Mouse (Mus musculus) embryonic facial prominence, embryonic 15.5 days (tissue): ENCODE measurements at regions not wholly inside any gene's neighbourhood (a gene's known extent, or its start where the extent isn't known, plus 50 kb on each side); places are given as distances from the start of the nearest gene placed in this dataset.
A peak's percentile ranks its signal among the peaks of the same experiment; 100 is the strongest.

ENCODE experiments used
- ATAC-seq: fragments of 200-750 bp; cut with Nextera tagmentation; 2 replicates; pipeline ENCODE4 v1.8.0; 2017; ENCODE audit warnings: low read depth, moderate TSS enrichment; ENCODE audit not compliant: insufficient number of reproducible peaks, low FRiP score, low TSS enrichment
- H3K27ac ChIP-seq: fragments of 300-500 bp; sonication (generic); replicated peaks from 2 replicates; pipeline ENCODE4 v1.5.1; 2015; ENCODE audit warnings: mild to moderate bottlenecking, inconsistent platforms
- H3K27me3 ChIP-seq: fragments of 300-500 bp; sonication (generic); 2 replicates; pipeline ENCODE4 v1.6.1; 2015; ENCODE audit warnings: inconsistent platforms
- H3K36me3 ChIP-seq: fragments of 300-500 bp; sonication (generic); 2 replicates; pipeline ENCODE4 v1.6.1; 2015; ENCODE audit warnings: mild to moderate bottlenecking, inconsistent platforms
- H3K4me1 ChIP-seq: fragments of 300-500 bp; sonication (generic); 2 replicates; pipeline ENCODE4 v1.6.1; 2015; ENCODE audit warnings: inconsistent platforms
- H3K4me2 ChIP-seq: fragments of 300-500 bp; sonication (generic); replicated peaks from 2 replicates; pipeline ENCODE4 v1.6.1; 2015; ENCODE audit warnings: mild to moderate bottlenecking, inconsistent platforms
- H3K4me3 ChIP-seq: fragments of 300-500 bp; sonication (generic); replicated peaks from 2 replicates; pipeline ENCODE4 v1.5.1; 2015; ENCODE audit warnings: mild to moderate bottlenecking, inconsistent platforms
- H3K9ac ChIP-seq: fragments of 300-500 bp; sonication (generic); 2 replicates; pipeline ENCODE4 v1.6.1; 2015; ENCODE audit warnings: inconsistent platforms
- H3K9me3 ChIP-seq: fragments of 300-500 bp; sonication (generic); replicated peaks from 2 replicates; pipeline ENCODE4 v1.6.1; 2016; ENCODE audit warnings: inconsistent platforms
- WGBS: fragments of 180-500 bp; shearing (Covaris S2); methylation state at CpG from one replicate; pipeline ENCODE4 v1.1.7; 2015; 5-methylcytosine and 5-hydroxymethylcytosine counted together

GRCm38 (mm10) chr12:8844748-8845147 lies 73.6 kb downstream of the Sdc1 start:
- ATAC-seq = no peak
- no peak overlapping the region for H3K9ac ChIP-seq
- H3K4me2 ChIP-seq = no peak overlapping the region
- no peak overlapping the region for H3K4me3 ChIP-seq
- no peaks in the 10 kb centered on the region for H3K9me3 ChIP-seq
- no peaks in the 10 kb centered on the region for H3K27me3 ChIP-seq
- no peak overlapping the region for H3K27ac ChIP-seq
- peaks cover 28% of the 10 kb centered on the region for H3K4me1 ChIP-seq
- H3K36me3 ChIP-seq = no peaks in the 10 kb centered on the region
- WGBS = 71% methylated on average over 5 of the region's 5 CpGs

- Histone ChIP-seq H3K4me1 (peaks cover 28% of the 10 kb centered on the region), H3K9me3 (no peaks in the 10 kb centered on the region), H3K4me3 (no peak overlapping the region), H3K36me3 (no peaks in the 10 kb centered on the region), H3K27me3 (no peaks in the 10 kb centered on the region), H3K4me2 (no peak overlapping the region), H3K9ac (no peak overlapping the region), H3K27ac (no peak overlapping the region)
- no peak for ATAC-seq
- WGBS = 87% methylated on average over 8 of the region's 8 CpGs
Measured at GRCm38 (mm10) chr12:8845443-8845842, 74.3 kb downstream of the Sdc1 start.

GRCm38 (mm10) chr12:8846425-8847226 lies 74.8 kb upstream of the Laptm4a start:
- Histone ChIP-seq H3K4me3 (peak overlapping the region; percentile 6; the same call in 1 of the 2 replicates), H3K4me2 (peak overlapping the region; percentile 29), H3K9ac (no peak overlapping the region), H3K27me3 (no peaks in the 10 kb centered on the region), H3K4me1 (peaks cover 23% of the 10 kb centered on the region), H3K27ac (peak overlapping the region; percentile 74), H3K36me3 (no peaks in the 10 kb centered on the region), H3K9me3 (no peaks in the 10 kb centered on the region)
- ATAC-seq = peak; percentile 18; the same call in 1 of the 2 replicates
- WGBS = 21% methylated on average over 16 of the region's 16 CpGs

GRCm38 (mm10) chr12:8847227-8847857 lies 74.1 kb upstream of the Laptm4a start:
- peak overlapping the region; percentile 74 for H3K27ac ChIP-seq
- H3K27me3 ChIP-seq = no peaks in the 10 kb centered on the region
- H3K9me3 ChIP-seq = no peaks in the 10 kb centered on the region
- peak overlapping the region; percentile 6; the same call in 1 of the 2 replicates for H3K4me3 ChIP-seq
- peak; percentile 55 for ATAC-seq
- H3K36me3 ChIP-seq = no peaks in the 10 kb centered on the region
- H3K4me1 ChIP-seq = peaks cover 23% of the 10 kb centered on the region
- H3K4me2 ChIP-seq = peak overlapping the region; percentile 29
- no peak overlapping the region for H3K9ac ChIP-seq
- 19% methylated on average over 10 of the region's 10 CpGs for WGBS

GRCm38 (mm10) chr12:8847858-8848383 lies 73.5 kb upstream of the Laptm4a start:
- ATAC-seq = no peak
- Histone ChIP-seq H3K4me1 (peaks cover 23% of the 10 kb centered on the region), H3K36me3 (no peaks in the 10 kb centered on the region), H3K27ac (peak overlapping the region; percentile 51), H3K9ac (no peak overlapping the region), H3K27me3 (no peaks in the 10 kb centered on the region), H3K4me3 (no peak overlapping the region), H3K9me3 (no peaks in the 10 kb centered on the region), H3K4me2 (no peak overlapping the region)
- WGBS = 68% methylated on average over 8 of the region's 8 CpGs

- 82% methylated on average over 4 of the region's 4 CpGs for WGBS
- Histone ChIP-seq H3K4me3 (no peak overlapping the region), H3K4me2 (no peak overlapping the region), H3K9me3 (no peaks in the 10 kb centered on the region), H3K36me3 (no peaks in the 10 kb centered on the region), H3K9ac (no peak overlapping the region), H3K27ac (no peak overlapping the region), H3K27me3 (no peaks in the 10 kb centered on the region), H3K4me1 (peaks cover 18% of the 10 kb centered on the region)
- no peak for ATAC-seq
Measured at GRCm38 (mm10) chr12:8853858-8854257, 67.6 kb upstream of the Laptm4a start.

- WGBS = 83% methylated on average over 4 of the region's 4 CpGs
- Histone ChIP-seq H3K27ac (no peak overlapping the region), H3K9ac (no peak overlapping the region), H3K9me3 (no peaks in the 10 kb centered on the region), H3K4me1 (peaks cover 23% of the 10 kb centered on the region), H3K27me3 (no peaks in the 10 kb centered on the region), H3K36me3 (no peaks in the 10 kb centered on the region), H3K4me2 (no peak overlapping the region), H3K4me3 (no peak overlapping the region)
- no peak for ATAC-seq
Measured at GRCm38 (mm10) chr12:8854401-8854800, 67.1 kb upstream of the Laptm4a start.

GRCm38 (mm10) chr12:8855119-8855518 lies 66.3 kb upstream of the Laptm4a start:
- peaks cover 30% of the 10 kb centered on the region for H3K4me1 ChIP-seq
- no peak overlapping the region for H3K4me3 ChIP-seq

GRCm38 (mm10) chr12:8856051-8856543 lies 65.4 kb upstream of the Laptm4a start:
- H3K27ac ChIP-seq = 0 out of 2 replicates have a peak overlapping the region, but pooled peaks have one; percentile 39
- H3K4me2 ChIP-seq = no peak overlapping the region
- H3K4me3 ChIP-seq = no peak overlapping the region
- H3K9me3 ChIP-seq = no peaks in the 10 kb centered on the region
- 6% methylated on average over 1 of the region's 1 CpGs for WGBS
- H3K9ac ChIP-seq = no peak overlapping the region
- peaks cover 31% of the 10 kb centered on the region for H3K4me1 ChIP-seq
- H3K36me3 ChIP-seq = no peaks in the 10 kb centered on the region
- no peak for ATAC-seq
- no peaks in the 10 kb centered on the region for H3K27me3 ChIP-seq

More at GRCm38 (mm10) chr12:8855119-8855518, 66.3 kb upstream of the Laptm4a start:
- no peak overlapping the region for H3K4me2 ChIP-seq
- no peaks in the 10 kb centered on the region for H3K27me3 ChIP-seq
- no peak for ATAC-seq
- no peaks in the 10 kb centered on the region for H3K36me3 ChIP-seq
- 60% methylated on average over 5 of the region's 5 CpGs for WGBS
- no peak overlapping the region for H3K9ac ChIP-seq
- no peaks in the 10 kb centered on the region for H3K9me3 ChIP-seq
- H3K27ac ChIP-seq = no peak overlapping the region

GRCm38 (mm10) chr12:8857308-8857707 lies 64.2 kb upstream of the Laptm4a start:
- Histone ChIP-seq H3K9ac (no peak overlapping the region), H3K4me3 (no peak overlapping the region), H3K4me1 (peaks cover 31% of the 10 kb centered on the region), H3K27ac (no peak overlapping the region), H3K4me2 (no peak overlapping the region), H3K9me3 (no peaks in the 10 kb centered on the region), H3K27me3 (no peaks in the 10 kb centered on the region), H3K36me3 (no peaks in the 10 kb centered on the region)
- 53% methylated on average over 8 of the region's 8 CpGs for WGBS
- no peak for ATAC-seq

GRCm38 (mm10) chr12:8858748-8859147 lies 62.7 kb upstream of the Laptm4a start:
- H3K4me2 ChIP-seq = no peak overlapping the region
- WGBS = 78% methylated on average over 7 of the region's 7 CpGs

More at GRCm38 (mm10) chr12:8858748-8859147, 62.7 kb upstream of the Laptm4a start:
- Histone ChIP-seq H3K27ac (no peak overlapping the region), H3K9ac (no peak overlapping the region), H3K4me3 (no peak overlapping the region), H3K36me3 (no peaks in the 10 kb centered on the region), H3K4me1 (peaks cover 31% of the 10 kb centered on the region), H3K9me3 (no peaks in the 10 kb centered on the region), H3K27me3 (no peaks in the 10 kb centered on the region)
- no peak for ATAC-seq
